Mouse (Mus musculus) layer of hippocampus, adult 8-10 months (tissue): ENCODE measurements at regions not wholly inside any gene's neighbourhood (a gene's known extent, or its start where the extent isn't known, plus 50 kb on each side); places are given as distances from the start of the nearest gene placed in this dataset.

ENCODE experiments used
- DNase-seq, 2 experiments: peaks; one replicate each; pipeline ENCODE4 v3.0.0; 2022; ENCODE audit warnings: low spot score in 2 of 2

- DNase-seq: peak in 1 of 2 experiments; percentile 8
Measured at GRCm38 (mm10) chr10:44945205-44945725, 121.7 kb upstream of the Prep start.

- no peak for DNase-seq
Measured at GRCm38 (mm10) chr10:44939403-44939802, 127.6 kb upstream of the Prep start.

GRCm38 (mm10) chr10:44936976-44937500, 130.0 kb upstream of the Prep start:
- no peak for DNase-seq

GRCm38 (mm10) chr10:44930796-44931195, 136.2 kb upstream of the Prep start:
- no peak for DNase-seq

- DNase-seq: no peak
Measured at GRCm38 (mm10) chr10:44913751-44914388, 153.1 kb upstream of the Prep start.

- no peak for DNase-seq
Measured at GRCm38 (mm10) chr10:44904520-44904919, 162.5 kb upstream of the Prep start.

GRCm38 (mm10) chr10:44901203-44901602, 165.8 kb upstream of the Prep start:
- DNase-seq: no peak

GRCm38 (mm10) chr10:44892124-44892523, 174.9 kb upstream of the Prep start:
- no peak for DNase-seq

GRCm38 (mm10) chr10:44887081-44887683, 179.8 kb upstream of the Prep start:
- no peak for DNase-seq

- DNase-seq: no peak
Measured at GRCm38 (mm10) chr10:44881967-44882366, 185.0 kb upstream of the Prep start.

GRCm38 (mm10) chr10:44877076-44877663, 189.8 kb upstream of the Prep start:
- DNase-seq: no peak

- peak; percentile 10 to 23 for DNase-seq
Measured at GRCm38 (mm10) chr10:44873642-44874285, 193.2 kb upstream of the Prep start.

GRCm38 (mm10) chr10:44864191-44864747, 202.7 kb upstream of the Prep start:
- DNase-seq: no peak

- DNase-seq: no peak
Measured at GRCm38 (mm10) chr10:44862360-44862674, 204.7 kb upstream of the Prep start.

- no peak for DNase-seq
Measured at GRCm38 (mm10) chr10:44861671-44862359, 205.2 kb upstream of the Prep start.

- DNase-seq: no peak
Measured at GRCm38 (mm10) chr10:44857444-44857843, 209.6 kb upstream of the Prep start.

- DNase-seq: no peak
Measured at GRCm38 (mm10) chr10:44854109-44854508, 212.9 kb upstream of the Prep start.

GRCm38 (mm10) chr10:44849016-44849415, 218.0 kb upstream of the Prep start:
- no peak for DNase-seq

GRCm38 (mm10) chr10:44846765-44847164, 220.2 kb upstream of the Prep start:
- DNase-seq: no peak

GRCm38 (mm10) chr10:44846149-44846548, 220.9 kb upstream of the Prep start:
- DNase-seq: no peak

- DNase-seq: no peak
Measured at GRCm38 (mm10) chr10:44840449-44840848, 226.6 kb upstream of the Prep start.
